Mouse (Mus musculus) limb, embryonic 14.5 days (tissue): Measurements from ENCODE around the gene Olfr218. TPM values are rescaled to one million over a fixed set of nuclear protein-coding genes. Genes with fewer than 3 reads are reported as not detected.
"Not testable (repeated sequence)": the region's sequence is repeated elsewhere in the genome, so short reads cannot be mapped to it uniquely, and the experiment has no call there.

Experiments
- ATAC-seq: fragments of 200-750 bp; cut with Nextera tagmentation; 2 replicates; pipeline ENCODE4 v1.8.0; 2017; ENCODE audit warnings: low read depth, moderate number of reproducible peaks, moderate TSS enrichment; ENCODE audit not compliant: low FRiP score
- DNase-seq: peaks from one replicate; pipeline ENCODE4 v3.0.0-alpha.2; 2015; ENCODE audit warnings: low spot score
- H3K27ac ChIP-seq: fragments of 300-500 bp; sonication (generic); replicated peaks from 2 replicates; pipeline ENCODE4 v1.5.1; 2014; ENCODE audit warnings: low read depth, mild to moderate bottlenecking, low read length, moderate library complexity, mixed read lengths
- H3K27me3 ChIP-seq: fragments of 300-500 bp; sonication (generic); 2 replicates; pipeline ENCODE4 v1.6.1; 2014; ENCODE audit warnings: low read length, mixed read lengths; ENCODE audit not compliant: control insufficient read depth, insufficient read depth
- H3K36me3 ChIP-seq: fragments of 300-500 bp; sonication (generic); 2 replicates; pipeline ENCODE4 v1.6.1; 2014; ENCODE audit warnings: mild to moderate bottlenecking, low read length, moderate library complexity, mixed read lengths; ENCODE audit not compliant: control insufficient read depth, insufficient read depth
- H3K4me1 ChIP-seq: fragments of 300-500 bp; sonication (generic); 2 replicates; pipeline ENCODE4 v1.6.1; 2014; ENCODE audit warnings: antibody characterized with exemption, low read length, mixed read lengths; ENCODE audit not compliant: control insufficient read depth, insufficient read depth
- H3K4me2 ChIP-seq: fragments of 300-500 bp; sonication (generic); replicated peaks from 2 replicates; pipeline ENCODE4 v1.6.1; 2014; ENCODE audit warnings: low read depth, mild to moderate bottlenecking, low read length, moderate library complexity; ENCODE audit not compliant: severe bottlenecking
- H3K4me3 ChIP-seq: fragments of 300-500 bp; sonication (generic); replicated peaks from 2 replicates; pipeline ENCODE4 v1.5.1; 2014; ENCODE audit warnings: low read length
- H3K9ac ChIP-seq: fragments of 300-500 bp; sonication (generic); 2 replicates; pipeline ENCODE4 v1.6.1; 2014; ENCODE audit warnings: mild to moderate bottlenecking, low read depth, low read length, moderate library complexity; ENCODE audit not compliant: severe bottlenecking
- H3K9me3 ChIP-seq: fragments of 300-500 bp; sonication (generic); 2 replicates; pipeline ENCODE4 v1.6.1; 2016; ENCODE audit warnings: low read length; ENCODE audit not compliant: control insufficient read depth
- POLR2A ChIP-seq: fragments of 200-500 bp; IDR thresholded peaks from 2 replicates; pipeline ENCODE4 v1.8.0; 2012; ENCODE audit warnings: inconsistent platforms, mild to moderate bottlenecking, moderate library complexity, borderline replicate concordance; ENCODE audit not compliant: insufficient read depth, insufficient read length; ENCODE audit errors: extremely low read depth
- WGBS: fragments of 180-500 bp; shearing (Covaris S2); extraction: QIAGEN DNeasy Blood & Tissue Kit; methylation state at CpG from one replicate; pipeline ENCODE4 v1.1.7; 2014; 5-methylcytosine and 5-hydroxymethylcytosine counted together
- polyA plus RNA-seq, 2 experiments: library from polyadenylated mRNA; depleted of rRNA in 1 of 2; stranded (reverse) in 1 of 2; unstranded in 1 of 2; fragments of >200 nt; fragmentation: Nextera tagmentation in 1 of 2; extraction: Ambion mirVana in 1 of 2; gene quantifications; 2 replicates each; pipeline versions ENCODE4 v1.2.1 to v1.2.3; 2012 to 2014

Gene Olfr218
- polyA plus RNA-seq, 2 experiments, result not detected

DNA sequence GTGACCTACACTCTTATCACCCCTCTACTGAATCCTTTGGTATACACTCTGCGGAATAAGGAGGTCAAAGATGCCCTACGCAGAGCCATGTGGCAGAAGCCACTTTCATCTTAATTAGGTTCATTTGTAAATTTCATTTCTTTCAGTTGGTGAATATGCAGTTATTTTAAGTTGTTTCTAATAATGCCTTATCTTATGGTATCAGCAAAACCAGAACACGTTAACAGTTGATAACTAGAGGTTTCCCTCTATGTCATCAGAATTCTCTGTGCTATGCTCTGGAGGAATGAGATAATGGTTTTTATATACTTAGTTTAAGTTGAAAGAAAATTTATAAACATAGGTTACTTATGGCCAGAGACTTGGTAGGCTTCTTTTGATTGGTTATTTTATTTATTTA lies 18.9 kb downstream of the Olfr218 start:
- WGBS, result 93% methylated on average over 3 of the region's 3 CpGs

DNA sequence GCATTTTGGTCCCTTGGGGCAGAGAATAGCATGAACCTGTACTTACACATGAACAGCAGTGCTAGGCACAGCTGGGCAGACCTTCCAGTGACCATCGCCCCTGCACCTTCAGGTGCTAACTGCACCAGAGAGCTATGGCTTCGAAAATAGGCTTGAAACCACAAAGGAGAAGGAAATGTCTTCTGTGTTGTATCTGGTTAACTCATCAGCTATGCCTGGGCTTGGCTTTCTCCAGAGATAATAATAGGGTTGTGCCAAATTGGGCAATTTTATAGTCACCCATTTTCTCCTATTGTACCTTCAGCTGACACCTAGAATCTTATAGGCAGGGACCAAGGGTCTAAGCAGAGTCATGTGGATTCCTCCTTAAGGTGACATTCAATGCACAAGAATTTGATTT lies 29.5 kb downstream of the Olfr218 start, which contains the start of gene Fcer1a:
Fcer1a (minus strand) TSS at position 134 of the 400 bp plus-strand sequence.
- WGBS, result 69% methylated on average over 2 of the region's 2 CpGs
- DNase-seq (no peak), ATAC-seq (no peak)
- no peak within 1 kb of the TSS for H3K9ac ChIP-seq
- no peak within 1 kb of the TSS for H3K4me3 ChIP-seq
- H3K36me3 ChIP-seq, result no peaks in the 10 kb centered on the region
- H3K27me3 ChIP-seq, result no peaks in the 10 kb centered on the region
- TF ChIP-seq POLR2A, result no peak
- H3K9me3 ChIP-seq, result no peaks in the 10 kb centered on the region
- H3K27ac ChIP-seq, result no peak within 1 kb of the TSS
- H3K4me2 ChIP-seq, result no peak within 1 kb of the TSS
- no peaks in the 10 kb centered on the region for H3K4me1 ChIP-seq

More for the DNA sequence above, 18.9 kb downstream of the Olfr218 start:
- H3K4me2 ChIP-seq, result no peak overlapping the region
- H3K9me3 ChIP-seq, result no peaks in the 10 kb centered on the region
- H3K36me3 ChIP-seq, result no peaks in the 10 kb centered on the region
- H3K4me1 ChIP-seq, result no peaks in the 10 kb centered on the region
- no peaks in the 10 kb centered on the region for H3K27me3 ChIP-seq
- H3K4me3 ChIP-seq, result no peak overlapping the region
- no peak for ATAC-seq
- H3K27ac ChIP-seq, result no peak overlapping the region
- DNase-seq, result no peak
- TF ChIP-seq POLR2A, result no peak
- H3K9ac ChIP-seq, result no peak overlapping the region

DNA sequence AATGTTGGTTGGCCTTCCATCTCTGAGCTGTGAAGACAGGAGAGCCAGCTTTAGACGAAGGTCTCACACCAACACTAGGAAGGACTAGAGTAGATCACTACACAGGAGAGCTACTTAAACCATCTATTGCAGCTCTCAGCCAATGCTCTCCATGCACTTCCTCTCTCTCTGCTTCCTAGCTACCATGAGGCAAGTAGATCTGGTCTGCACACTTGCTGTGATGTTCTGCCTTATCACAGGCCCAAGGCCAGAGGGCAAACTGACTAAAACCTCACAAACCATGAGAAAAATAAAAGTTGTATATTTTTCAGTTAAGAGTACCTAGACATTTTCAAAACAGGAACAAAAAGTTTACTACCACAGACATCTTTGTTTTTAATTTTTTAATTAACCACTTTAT lies 39.4 kb downstream of the Olfr218 start:
- DNase-seq, H3K4me1 ChIP-seq, H3K4me3 ChIP-seq, H3K4me2 ChIP-seq, H3K27ac ChIP-seq, H3K9ac ChIP-seq, H3K36me3 ChIP-seq, H3K9me3 ChIP-seq, H3K27me3 ChIP-seq, ATAC-seq: not testable (repeated sequence)
- WGBS, result 84% methylated on average over 1 of the region's 1 CpGs

DNA sequence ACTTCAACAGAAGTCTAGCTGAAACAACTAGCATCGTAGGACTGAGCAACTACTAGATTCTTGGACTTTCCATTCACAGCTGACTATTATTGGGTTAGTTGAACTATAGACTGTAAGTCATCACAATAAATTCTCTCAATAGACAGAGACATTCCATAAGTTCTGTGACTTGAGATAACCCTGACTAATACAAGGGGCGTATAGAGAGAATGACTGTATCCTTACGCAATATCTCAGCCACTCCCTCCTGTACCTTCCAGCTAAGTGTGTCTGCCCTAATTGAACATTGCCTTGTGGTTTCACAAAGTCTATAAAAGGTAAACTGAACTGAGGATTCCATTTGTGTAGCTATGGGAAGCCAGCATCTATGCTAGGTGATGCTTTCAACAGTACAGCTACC lies 52.3 kb downstream of the Olfr218 start:
- H3K9ac ChIP-seq, result no peak overlapping the region
- 86% methylated on average over 3 of the region's 3 CpGs for WGBS
- no peaks in the 10 kb centered on the region for H3K4me1 ChIP-seq
- H3K4me3 ChIP-seq, result no peak overlapping the region
- no peak for DNase-seq
- H3K36me3 ChIP-seq, result no peaks in the 10 kb centered on the region
- no peak for ATAC-seq
- H3K27ac ChIP-seq, result no peak overlapping the region
- no peaks in the 10 kb centered on the region for H3K9me3 ChIP-seq
- no peak overlapping the region for H3K4me2 ChIP-seq
- no peaks in the 10 kb centered on the region for H3K27me3 ChIP-seq
- no peak for TF ChIP-seq POLR2A

Other genes starting within 250 kb of the Olfr218 start
- gene Olfr16, start 247.4 kb upstream of the Olfr218 start, polyA plus RNA-seq (2012; rRNA removed), result not detected in 2 replicates
- gene Olfr16, start 247.4 kb upstream of the Olfr218 start, polyA plus RNA-seq (2014; fragmentation: Nextera tagmentation; extraction: Ambion mirVana), result not detected in 2 replicates
- not detected in 2 replicates for gene Olfr1408, start 60.4 kb upstream of the Olfr218 start, polyA plus RNA-seq (2012; rRNA removed)
- not detected in 2 replicates for gene Olfr1408, start 60.4 kb upstream of the Olfr218 start, polyA plus RNA-seq (2014; fragmentation: Nextera tagmentation; extraction: Ambion mirVana)
- not detected in 2 replicates for gene Olfr1406, start 7.2 kb upstream of the Olfr218 start, polyA plus RNA-seq (2012; rRNA removed)
- gene Olfr1406, start 7.2 kb upstream of the Olfr218 start, polyA plus RNA-seq (2014; fragmentation: Nextera tagmentation; extraction: Ambion mirVana), result not detected in 2 replicates
- not detected in 2 replicates for gene Olfr1404, start 14.6 kb downstream of the Olfr218 start, polyA plus RNA-seq (2012; rRNA removed)
- not detected in 2 replicates for gene Olfr1404, start 14.6 kb downstream of the Olfr218 start, polyA plus RNA-seq (2014; fragmentation: Nextera tagmentation; extraction: Ambion mirVana)
- 0.09 and 0.13 TPM in 2 replicates for gene Fcer1a, start 29.4 kb downstream of the Olfr218 start, polyA plus RNA-seq (2012; rRNA removed)
- 0.28 TPM in 1 of 2 replicates, not detected in the other for gene Fcer1a, start 29.4 kb downstream of the Olfr218 start, polyA plus RNA-seq (2014; fragmentation: Nextera tagmentation; extraction: Ambion mirVana)
- not detected in 2 replicates for gene Olfr418, start 68.2 kb downstream of the Olfr218 start, polyA plus RNA-seq (2012; rRNA removed)
- not detected in 2 replicates for gene Olfr418, start 68.2 kb downstream of the Olfr218 start, polyA plus RNA-seq (2014; fragmentation: Nextera tagmentation; extraction: Ambion mirVana)
- not detected in 2 replicates for gene Mptx2, start 80.0 kb downstream of the Olfr218 start, polyA plus RNA-seq (2012; rRNA removed)
- not detected in 2 replicates for gene Mptx2, start 80.0 kb downstream of the Olfr218 start, polyA plus RNA-seq (2014; fragmentation: Nextera tagmentation; extraction: Ambion mirVana)
- 2.1 and 2.2 TPM in 2 replicates for gene Ackr1, start 135.9 kb downstream of the Olfr218 start, polyA plus RNA-seq (2012; rRNA removed)
- 1.1 TPM in 2 replicates for gene Ackr1, start 135.9 kb downstream of the Olfr218 start, polyA plus RNA-seq (2014; fragmentation: Nextera tagmentation; extraction: Ambion mirVana)
- gene Aim2, start 153.1 kb downstream of the Olfr218 start, polyA plus RNA-seq (2012; rRNA removed), result 1.1 and 1.8 TPM in 2 replicates
- 0.80 and 1.2 TPM in 2 replicates for gene Aim2, start 153.1 kb downstream of the Olfr218 start, polyA plus RNA-seq (2014; fragmentation: Nextera tagmentation; extraction: Ambion mirVana)
- 4.7 and 6.1 TPM in 2 replicates for gene Cadm3, start 169.9 kb downstream of the Olfr218 start, polyA plus RNA-seq (2012; rRNA removed)
- gene Cadm3, start 169.9 kb downstream of the Olfr218 start, polyA plus RNA-seq (2014; fragmentation: Nextera tagmentation; extraction: Ambion mirVana), result 2.0 and 2.2 TPM in 2 replicates